Mouse (Mus musculus): Measurements from ENCODE around the gene Dennd4a. TPM values are rescaled to one million over a fixed set of nuclear protein-coding genes. Genes with fewer than 3 reads are reported as not detected.

Dennd4a gene
- polyA plus RNA-seq, 1 experiment from 2014 or later: 9.2 TPM

Other genes with a start within 250 kb of the Dennd4a start
- gene Rab11a, start 73.6 kb upstream of the Dennd4a start, polyA plus RNA-seq (2015; fragmentation: Nextera tagmentation; extraction: Ambion mirVana): 441 and 466 TPM in 2 replicates
- 0.04 and 0.11 TPM in 2 replicates for gene Slc24a1, start 140.3 kb downstream of the Dennd4a start, polyA plus RNA-seq (2015; fragmentation: Nextera tagmentation; extraction: Ambion mirVana)
- 32.1 and 37.1 TPM in 2 replicates for gene Ints14, start 149.6 kb downstream of the Dennd4a start, polyA plus RNA-seq (2015; fragmentation: Nextera tagmentation; extraction: Ambion mirVana)
- 247 and 254 TPM in 2 replicates for gene Hacd3, start 210.4 kb downstream of the Dennd4a start, polyA plus RNA-seq (2015; fragmentation: Nextera tagmentation; extraction: Ambion mirVana)
- gene Dpp8, start 221.1 kb downstream of the Dennd4a start, polyA plus RNA-seq (2015; fragmentation: Nextera tagmentation; extraction: Ambion mirVana): 33.1 and 37.7 TPM in 2 replicates

All from hindbrain, embryonic 16.5 days (tissue).